Mouse (Mus musculus) CD4-positive, CD25-positive, alpha-beta regulatory T cell, adult 2 months (primary cell): ENCODE results near the gene Sdsl.

Source experiments
- DNase-seq: peaks from one replicate; pipeline ENCODE4 v3.0.0-alpha.2; 2012; ENCODE audit warnings: low read depth, low spot score

Sdsl gene

GRCm38 (mm10) chr5:120429692-120430091 is 42.9 kb downstream of the Sdsl start:
- DNase-seq = no peak

GRCm38 (mm10) chr5:120428990-120429389 is 43.6 kb downstream of the Sdsl start:
- no peak for DNase-seq

- DNase-seq = no peak
These were observed 44.3 kb downstream of the Sdsl start for GRCm38 (mm10) chr5:120428189-120428838.

GRCm38 (mm10) chr5:120427451-120427938 is 45.1 kb downstream of the Sdsl start:
- DNase-seq = no peak

- DNase-seq = no peak
These were observed 46.0 kb downstream of the Sdsl start for GRCm38 (mm10) chr5:120426572-120426971.

GRCm38 (mm10) chr5:120425711-120426110 is 46.9 kb downstream of the Sdsl start:
- DNase-seq = no peak

- no peak for DNase-seq
These were observed 48.0 kb downstream of the Sdsl start for GRCm38 (mm10) chr5:120424657-120425056.

GRCm38 (mm10) chr5:120424039-120424438 is 48.6 kb downstream of the Sdsl start:
- DNase-seq = peak; percentile 63

- no peak for DNase-seq
These were observed 52.5 kb downstream of the Sdsl start for GRCm38 (mm10) chr5:120420106-120420505.

DNA sequence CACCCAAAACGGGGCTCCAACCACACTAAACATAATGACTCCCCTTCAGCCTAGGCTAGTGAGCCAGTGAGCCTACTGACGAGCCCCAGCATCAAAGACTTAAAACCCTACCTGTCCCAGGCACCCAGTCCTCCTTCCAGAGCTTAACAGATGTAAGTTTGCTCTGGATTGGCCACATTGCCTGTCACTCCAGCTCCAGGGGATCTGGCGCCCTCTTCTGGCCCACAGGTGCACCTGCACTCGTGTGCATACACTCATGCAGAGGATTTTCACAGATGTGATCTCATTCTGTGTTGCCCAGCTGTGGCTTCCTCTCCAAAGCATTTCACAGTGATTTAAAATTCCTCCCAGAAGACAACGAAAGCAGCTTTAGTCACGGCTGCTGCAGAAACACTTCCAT is 59.2 kb downstream of the Sdsl start:
- no peak for DNase-seq

DNA sequence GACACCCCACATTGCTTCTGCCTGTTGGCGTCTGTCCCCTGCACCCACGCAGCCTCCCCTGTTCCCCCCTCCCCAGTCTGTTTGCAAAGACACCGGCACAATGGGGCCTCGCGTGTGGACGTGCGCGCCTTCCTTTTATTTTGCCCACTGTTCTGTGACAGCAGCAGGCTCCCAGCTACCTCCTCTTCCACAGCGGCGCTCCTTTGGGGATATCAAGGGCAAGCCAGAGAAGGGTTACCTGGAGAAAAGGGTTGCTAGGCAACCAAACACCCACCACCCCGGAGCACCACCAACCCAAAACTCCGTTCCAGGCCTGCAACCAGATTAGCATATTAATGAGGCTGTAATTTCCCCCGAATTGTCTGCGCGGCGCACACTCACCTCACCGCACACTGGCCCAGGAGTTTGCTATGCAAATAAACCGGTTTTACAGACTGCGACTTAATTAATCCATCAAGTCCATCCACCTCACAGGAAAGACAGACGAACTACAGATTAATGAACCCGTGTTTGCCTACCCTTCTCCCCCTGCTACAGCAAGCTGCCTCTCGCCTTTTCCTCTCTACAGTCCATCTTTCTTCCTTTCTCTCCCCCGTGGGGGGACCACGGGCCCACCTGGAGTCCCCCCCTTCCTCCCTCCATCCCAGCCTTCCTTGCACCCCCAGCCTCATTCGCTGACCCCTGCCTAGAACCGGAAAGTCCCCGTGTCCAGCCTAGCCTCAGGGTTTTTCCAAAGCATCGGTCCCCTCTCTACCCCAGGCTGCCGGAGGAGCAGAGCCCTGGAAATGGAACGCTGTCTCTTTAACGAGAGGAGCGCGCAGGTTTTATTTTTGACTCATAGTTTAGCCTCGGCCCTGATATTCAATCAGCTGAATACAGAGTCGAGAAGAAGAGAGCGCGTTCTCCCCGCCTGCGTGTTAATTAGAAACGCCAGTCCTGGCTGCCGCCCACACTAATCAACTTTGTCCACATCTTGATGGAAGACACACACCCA is 62.9 kb downstream of the Sdsl start:
- DNase-seq = no peak

DNA sequence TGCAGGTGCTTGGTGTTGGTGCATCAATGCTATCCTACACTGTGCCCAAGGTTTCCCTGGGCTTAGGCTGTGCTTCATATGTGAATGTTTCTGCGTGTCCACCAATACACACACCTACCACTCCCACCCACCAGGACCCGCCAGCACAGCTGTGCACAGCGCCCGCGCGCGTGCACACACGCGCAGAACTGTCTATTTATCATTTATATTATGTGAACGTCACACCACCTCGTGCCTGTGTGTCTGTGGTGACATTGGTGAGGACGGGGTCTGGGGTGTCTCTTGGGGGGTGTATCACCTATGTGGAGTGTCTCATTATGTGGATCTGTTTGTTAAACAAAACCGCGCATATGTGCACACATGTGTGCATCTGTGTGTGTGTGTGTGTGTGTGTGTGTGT is 63.7 kb downstream of the Sdsl start:
- no peak for DNase-seq
